Mouse (Mus musculus) left cerebral cortex, adult 11 months (tissue): ENCODE measurements around the gene Washc4.

ENCODE experiments used
- DNase-seq: peaks from one replicate; pipeline ENCODE4 v3.0.0; 2022; ENCODE audit warnings: low spot score

The Washc4 gene

DNA sequence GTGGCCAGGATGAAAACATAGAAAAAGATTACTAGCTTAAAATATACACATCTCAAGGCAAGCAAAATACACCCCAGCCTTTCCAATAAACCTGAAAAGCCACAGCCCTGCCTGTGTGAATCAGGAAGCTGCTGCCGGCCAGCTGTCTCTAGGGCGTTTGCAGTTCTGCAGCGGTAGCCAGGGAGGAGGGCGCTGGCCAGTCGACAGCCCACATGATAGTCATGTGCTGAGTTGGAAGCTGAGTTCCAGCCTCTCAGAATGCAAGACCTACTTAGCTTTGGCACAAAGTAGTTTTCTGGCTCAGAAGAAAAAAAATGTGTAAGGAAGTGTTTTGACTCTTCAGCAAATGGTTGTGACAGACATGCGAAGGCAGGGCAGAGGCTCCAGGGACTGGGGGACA lies 93.7 kb downstream of the Washc4 start:
- DNase-seq = peak; percentile 62

DNA sequence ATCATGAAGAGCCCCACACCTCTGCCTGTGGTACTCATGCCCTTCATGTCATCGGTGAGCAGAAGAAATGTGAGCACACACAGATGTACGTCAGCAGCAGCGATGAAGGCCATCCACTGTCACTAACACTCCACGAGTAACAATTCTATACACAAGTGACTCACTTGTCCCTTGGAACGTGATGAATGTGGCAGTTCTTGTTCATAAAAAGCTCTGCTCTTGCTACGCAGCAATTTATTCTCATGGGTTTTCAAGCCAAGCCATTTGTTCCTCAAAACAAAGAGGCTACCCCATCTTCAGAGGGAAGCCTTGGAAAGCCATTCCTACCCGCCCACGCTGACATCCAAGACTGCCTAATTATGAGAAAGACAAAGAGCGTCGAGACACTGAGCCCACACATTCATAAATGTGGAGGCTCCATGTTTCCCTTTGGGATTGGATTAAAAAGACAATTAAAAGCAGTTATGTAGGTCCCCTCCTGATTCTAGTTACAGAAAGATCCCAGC lies 96.4 kb downstream of the Washc4 start:
- no peak for DNase-seq

DNA sequence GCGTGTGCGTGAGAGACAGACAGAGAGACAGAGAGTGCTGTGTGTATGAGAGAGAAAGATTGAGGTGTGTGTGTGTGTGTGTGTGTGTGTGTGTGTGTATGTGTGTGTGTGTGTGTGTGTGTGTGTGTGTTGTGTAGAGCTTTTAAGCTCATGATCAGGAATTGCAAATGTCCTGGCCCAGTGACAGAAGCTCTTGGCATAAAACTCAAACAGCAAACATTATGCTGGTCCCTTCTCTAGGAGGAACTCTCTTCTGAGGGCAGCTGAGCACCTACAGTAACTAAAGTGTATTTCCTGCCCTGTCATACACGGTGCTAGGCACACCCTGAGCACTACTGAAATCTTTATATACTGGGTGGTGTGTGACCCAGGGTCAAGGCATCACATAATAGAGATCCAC lies 98.1 kb downstream of the Washc4 start:
- no peak for DNase-seq

DNA sequence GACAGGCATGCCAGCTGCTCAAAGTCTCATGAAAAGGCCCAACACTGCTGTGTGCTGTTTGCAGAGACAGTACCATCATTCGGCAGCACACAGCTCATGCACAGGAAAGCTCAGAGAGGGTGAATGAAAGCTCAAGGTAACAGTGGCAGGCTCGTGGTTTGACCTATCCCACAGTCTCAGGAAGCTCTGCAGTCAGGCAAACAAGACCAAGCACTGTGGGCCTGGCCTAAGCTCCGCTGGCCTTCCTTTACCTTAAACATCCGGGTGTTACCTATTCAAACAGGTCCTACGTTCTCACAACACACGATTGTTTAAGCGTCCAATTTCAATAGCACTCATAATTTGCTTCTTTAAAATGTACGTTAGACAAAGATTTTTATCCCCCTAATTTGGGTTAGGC lies 100.6 kb downstream of the Washc4 start:
- DNase-seq = no peak

DNA sequence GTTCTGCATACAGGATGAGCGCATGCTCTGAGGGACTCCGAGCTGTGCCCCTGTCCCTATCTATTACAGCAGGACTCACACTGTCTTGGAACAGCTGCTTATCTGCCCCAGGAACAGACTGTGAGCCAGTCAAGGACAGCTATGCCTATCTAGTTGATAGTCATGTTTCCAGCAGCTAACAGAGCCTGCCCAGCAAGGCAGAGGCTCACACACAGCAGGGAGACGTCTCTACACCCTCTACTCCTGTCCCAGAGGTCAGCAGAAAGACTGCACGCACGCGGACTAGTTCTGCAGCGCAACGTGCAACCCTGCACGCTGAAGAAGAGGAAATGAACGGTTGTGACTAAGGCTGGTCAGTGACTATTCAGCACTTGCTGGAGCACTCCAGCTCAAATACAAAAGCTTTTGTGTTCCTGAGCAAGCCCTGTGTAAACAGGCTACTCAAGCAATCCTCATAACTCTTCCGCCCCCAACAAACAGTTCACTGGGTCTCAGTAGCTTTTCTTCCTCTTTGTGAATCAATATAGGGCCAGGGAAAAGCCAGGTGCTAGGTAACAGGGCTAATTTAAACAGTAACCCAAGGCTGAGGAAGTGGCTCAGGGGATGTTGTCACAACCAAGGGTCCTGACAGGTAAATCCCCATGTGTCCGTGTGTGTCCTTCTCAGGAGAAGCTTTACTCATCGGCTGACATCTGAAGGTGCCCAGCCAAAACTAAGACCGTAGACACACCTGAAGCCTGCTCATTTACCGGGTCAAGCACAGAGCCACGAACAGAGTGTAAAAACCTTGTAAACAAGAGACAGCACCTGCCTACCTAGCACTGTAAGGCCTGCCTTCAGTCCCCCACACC lies 101.5 kb downstream of the Washc4 start:
- DNase-seq = no peak

DNA sequence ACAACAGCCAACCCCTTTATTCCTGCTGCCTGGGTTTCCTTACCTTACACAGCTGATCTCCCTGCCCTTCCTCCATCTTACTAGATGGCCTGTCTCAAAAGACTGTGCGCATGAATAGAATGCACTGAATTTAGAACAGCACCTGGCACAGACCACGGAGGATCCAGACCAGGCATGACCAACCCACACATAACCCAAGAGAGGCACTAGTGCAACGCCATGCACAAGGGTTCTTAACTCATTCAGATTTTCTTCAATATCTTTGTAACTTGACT lies 102.1 kb downstream of the Washc4 start:
- no peak for DNase-seq
